Mouse (Mus musculus): ENCODE results near the gene Alox5ap. TPM values are rescaled to one million over a fixed set of nuclear protein-coding genes. Genes with fewer than 3 reads are reported as not detected.

The Alox5ap gene
- polyA plus RNA-seq, 1 experiment from 2014 or later, result 18.0 TPM

- Histone ChIP-seq H3K4me1 (peaks cover 15% of the 10 kb centered on the region), H3K9me3 (replicated peaks) (no peaks in the 10 kb centered on the region), H3K9ac (no peak overlapping the region), H3K4me3 (replicated peaks) (no peak overlapping the region), H3K4me2 (replicated peaks) (no peak overlapping the region), H3K36me3 (no peaks in the 10 kb centered on the region), H3K27ac (replicated peaks) (no peak overlapping the region), H3K27me3 (no peaks in the 10 kb centered on the region)
- ATAC-seq (ENCODE audit: insufficient number of reproducible peaks, low FRiP score, low TSS enrichment, low read depth), result no peak
- 94% methylated on average over 5 of the region's 5 CpGs for WGBS
These were observed 22.1 kb upstream of the Alox5ap start for GRCm38 (mm10) chr5:149242467-149242866.

GRCm38 (mm10) chr5:149243053-149243452 is 21.5 kb upstream of the Alox5ap start:
- H3K4me3 ChIP-seq (replicated peaks), result no peak overlapping the region
- peaks cover 14% of the 10 kb centered on the region for H3K4me1 ChIP-seq
- no peak overlapping the region for H3K9ac ChIP-seq
- no peak overlapping the region for H3K27ac ChIP-seq (replicated peaks)
- H3K9me3 ChIP-seq (replicated peaks), result no peaks in the 10 kb centered on the region
- no peak for ATAC-seq (ENCODE audit: insufficient number of reproducible peaks, low FRiP score, low TSS enrichment, low read depth)
- H3K27me3 ChIP-seq, result no peaks in the 10 kb centered on the region
- WGBS, result 66% methylated on average over 5 of the region's 5 CpGs
- no peaks in the 10 kb centered on the region for H3K36me3 ChIP-seq
- H3K4me2 ChIP-seq (replicated peaks), result no peak overlapping the region

GRCm38 (mm10) chr5:149245391-149245964 is 19.1 kb upstream of the Alox5ap start:
- WGBS, result 24% methylated on average over 9 of the region's 9 CpGs
- Histone ChIP-seq H3K27ac (replicated peaks) (peak overlapping the region; percentile 66), H3K4me1 (peaks cover 14% of the 10 kb centered on the region), H3K9ac (no peak overlapping the region), H3K4me2 (replicated peaks) (peak overlapping the region; percentile 51), H3K36me3 (no peaks in the 10 kb centered on the region), H3K4me3 (replicated peaks) (peak overlapping the region; percentile 25; the same call in 1 of the 2 replicates), H3K27me3 (no peaks in the 10 kb centered on the region), H3K9me3 (replicated peaks) (no peaks in the 10 kb centered on the region)
- no peak for ATAC-seq (ENCODE audit: insufficient number of reproducible peaks, low FRiP score, low TSS enrichment, low read depth)

GRCm38 (mm10) chr5:149245965-149246470 is 18.5 kb upstream of the Alox5ap start:
- no peaks in the 10 kb centered on the region for H3K27me3 ChIP-seq
- H3K36me3 ChIP-seq, result no peaks in the 10 kb centered on the region
- H3K4me2 ChIP-seq (replicated peaks), result peak overlapping the region; percentile 51
- peak overlapping the region; percentile 66 for H3K27ac ChIP-seq (replicated peaks)
- no peaks in the 10 kb centered on the region for H3K9me3 ChIP-seq (replicated peaks)
- H3K4me3 ChIP-seq (replicated peaks), result peak overlapping the region; percentile 25
- peaks cover 14% of the 10 kb centered on the region for H3K4me1 ChIP-seq
- ATAC-seq (ENCODE audit: insufficient number of reproducible peaks, low FRiP score, low TSS enrichment, low read depth), result peak; percentile 78
- H3K9ac ChIP-seq, result no peak overlapping the region
- 12% methylated on average over 16 of the region's 16 CpGs for WGBS

- ATAC-seq (ENCODE audit: insufficient number of reproducible peaks, low FRiP score, low TSS enrichment, low read depth), result no peak
- H3K4me1 ChIP-seq, result peaks cover 14% of the 10 kb centered on the region
- no peaks in the 10 kb centered on the region for H3K27me3 ChIP-seq
- no peaks in the 10 kb centered on the region for H3K9me3 ChIP-seq (replicated peaks)
- no peak overlapping the region for H3K9ac ChIP-seq
- 42% methylated on average over 20 of the region's 20 CpGs for WGBS
- no peak overlapping the region for H3K4me2 ChIP-seq (replicated peaks)
- no peaks in the 10 kb centered on the region for H3K36me3 ChIP-seq
- no peak overlapping the region for H3K4me3 ChIP-seq (replicated peaks)
- peak overlapping the region; percentile 34; the same call in 1 of the 2 replicates for H3K27ac ChIP-seq (replicated peaks)
These were observed 17.3 kb upstream of the Alox5ap start for GRCm38 (mm10) chr5:149247047-149247904.

GRCm38 (mm10) chr5:149252303-149252702 is 12.3 kb upstream of the Alox5ap start:
- no peaks in the 10 kb centered on the region for H3K36me3 ChIP-seq
- H3K4me2 ChIP-seq (replicated peaks), result no peak overlapping the region
- no peaks in the 10 kb centered on the region for H3K9me3 ChIP-seq (replicated peaks)
- 79% methylated on average over 3 of the region's 3 CpGs for WGBS
- ATAC-seq (ENCODE audit: insufficient number of reproducible peaks, low FRiP score, low TSS enrichment, low read depth), result no peak
- H3K4me1 ChIP-seq, result no peaks in the 10 kb centered on the region
- H3K4me3 ChIP-seq (replicated peaks), result no peak overlapping the region
- H3K27me3 ChIP-seq, result no peaks in the 10 kb centered on the region
- no peak overlapping the region for H3K27ac ChIP-seq (replicated peaks)
- no peak overlapping the region for H3K9ac ChIP-seq

GRCm38 (mm10) chr5:149253491-149253890 is 11.1 kb upstream of the Alox5ap start:
- H3K27ac ChIP-seq (replicated peaks), result no peak overlapping the region
- no peaks in the 10 kb centered on the region for H3K36me3 ChIP-seq
- no peak overlapping the region for H3K4me3 ChIP-seq (replicated peaks)
- no peak overlapping the region for H3K9ac ChIP-seq
- H3K9me3 ChIP-seq (replicated peaks), result no peaks in the 10 kb centered on the region
- H3K4me1 ChIP-seq, result no peaks in the 10 kb centered on the region
- H3K27me3 ChIP-seq, result no peaks in the 10 kb centered on the region
- ATAC-seq (ENCODE audit: insufficient number of reproducible peaks, low FRiP score, low TSS enrichment, low read depth), result no peak
- WGBS, result 70% methylated on average over 2 of the region's 2 CpGs
- H3K4me2 ChIP-seq (replicated peaks), result no peak overlapping the region

GRCm38 (mm10) chr5:149255522-149255921 is 9.0 kb upstream of the Alox5ap start:
- WGBS, result 78% methylated on average over 2 of the region's 2 CpGs
- Histone ChIP-seq H3K9me3 (replicated peaks) (no peaks in the 10 kb centered on the region), H3K4me2 (replicated peaks) (no peak overlapping the region), H3K27ac (replicated peaks) (no peak overlapping the region), H3K4me1 (peaks cover 8% of the 10 kb centered on the region), H3K9ac (no peak overlapping the region), H3K27me3 (no peaks in the 10 kb centered on the region), H3K4me3 (replicated peaks) (no peak overlapping the region), H3K36me3 (no peaks in the 10 kb centered on the region)
- no peak for ATAC-seq (ENCODE audit: insufficient number of reproducible peaks, low FRiP score, low TSS enrichment, low read depth)

- Histone ChIP-seq H3K27ac (replicated peaks) (no peak overlapping the region), H3K27me3 (no peaks in the 10 kb centered on the region), H3K9me3 (replicated peaks) (no peaks in the 10 kb centered on the region), H3K4me2 (replicated peaks) (no peak overlapping the region), H3K4me3 (replicated peaks) (no peak overlapping the region), H3K9ac (no peak overlapping the region), H3K36me3 (no peaks in the 10 kb centered on the region), H3K4me1 (peaks cover 8% of the 10 kb centered on the region)
- no peak for ATAC-seq (ENCODE audit: insufficient number of reproducible peaks, low FRiP score, low TSS enrichment, low read depth)
- 64% methylated on average over 14 of the region's 14 CpGs for WGBS
These were observed 6.9 kb upstream of the Alox5ap start for GRCm38 (mm10) chr5:149257518-149258281.

GRCm38 (mm10) chr5:149259093-149259492 is 5.5 kb upstream of the Alox5ap start:
- H3K27ac ChIP-seq (replicated peaks), result 0 out of 2 replicates have a peak overlapping the region, but pooled peaks have one; percentile 4
- 37% methylated on average over 16 of the region's 16 CpGs for WGBS
- H3K27me3 ChIP-seq, result no peaks in the 10 kb centered on the region
- H3K36me3 ChIP-seq, result no peaks in the 10 kb centered on the region
- peak overlapping the region; percentile 17; the same call in 1 of the 2 replicates for H3K4me2 ChIP-seq (replicated peaks)
- ATAC-seq (ENCODE audit: insufficient number of reproducible peaks, low FRiP score, low TSS enrichment, low read depth), result peak; percentile 61; the same call in 1 of the 2 replicates
- no peaks in the 10 kb centered on the region for H3K9me3 ChIP-seq (replicated peaks)
- H3K4me1 ChIP-seq, result peaks cover 8% of the 10 kb centered on the region
- H3K4me3 ChIP-seq (replicated peaks), result no peak overlapping the region
- no peak overlapping the region for H3K9ac ChIP-seq

GRCm38 (mm10) chr5:149261449-149261848 is 3.1 kb upstream of the Alox5ap start:
- Histone ChIP-seq H3K9ac (no peak overlapping the region), H3K9me3 (replicated peaks) (no peaks in the 10 kb centered on the region), H3K36me3 (no peaks in the 10 kb centered on the region), H3K27ac (replicated peaks) (no peak overlapping the region), H3K4me3 (replicated peaks) (no peak overlapping the region), H3K4me2 (replicated peaks) (no peak overlapping the region), H3K4me1 (peaks cover 8% of the 10 kb centered on the region), H3K27me3 (no peaks in the 10 kb centered on the region)
- 78% methylated on average over 7 of the region's 7 CpGs for WGBS
- ATAC-seq (ENCODE audit: insufficient number of reproducible peaks, low FRiP score, low TSS enrichment, low read depth), result no peak

Data from embryonic facial prominence, embryonic 15.5 days (tissue).